Mouse (Mus musculus) lung, adult 2 months (tissue): ENCODE data around the gene Ampd3.

ENCODE experiments used
- CTCF ChIP-seq: fragments of 200-500 bp; IDR thresholded peaks from 2 replicates; pipeline ENCODE4 v1.5.1; 2011; ENCODE audit warnings: mild to moderate bottlenecking, low read length, control low read depth; ENCODE audit not compliant: insufficient read depth
- POLR2A ChIP-seq: fragments of 200-500 bp; IDR thresholded peaks from 2 replicates; pipeline ENCODE4 v1.6.1; 2011; ENCODE audit warnings: low read depth, mild to moderate bottlenecking, control low read depth, low read length, borderline replicate concordance; ENCODE audit errors: extremely low read depth

DNA sequence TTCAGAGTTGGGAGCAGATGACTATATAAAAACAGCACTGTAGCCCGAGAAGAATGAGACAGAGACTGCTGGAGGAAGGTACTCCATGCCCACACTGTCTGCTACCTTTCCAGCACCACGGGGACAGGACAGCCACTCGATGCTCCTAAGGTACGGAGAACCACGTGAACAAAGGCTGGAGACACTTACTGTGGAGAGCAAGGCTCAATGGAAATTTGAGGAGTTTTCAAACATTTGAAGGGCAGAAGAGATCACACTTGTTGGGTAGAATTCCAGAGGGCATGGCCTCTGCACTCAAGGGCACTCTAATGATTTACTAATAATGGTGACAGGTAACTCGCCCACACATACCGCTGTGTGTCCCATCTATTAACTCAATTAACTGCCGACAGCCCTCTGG is 55.1 kb downstream of the Ampd3 start:
- TF ChIP-seq POLR2A, result no peak
- TF ChIP-seq CTCF, result no peak
